Mouse (Mus musculus) kidney, postnatal 0 days (tissue): ENCODE measurements at regions not wholly inside any gene's neighbourhood (a gene's known extent, or its start where the extent isn't known, plus 50 kb on each side); places are given as distances from the start of the nearest gene placed in this dataset.

Experiments used
- ATAC-seq: fragments of 200-750 bp; cut with Nextera tagmentation; replicated peaks from 2 replicates; pipeline ENCODE4 v1.8.0; 2017; ENCODE audit warnings: low read depth, moderate number of reproducible peaks, moderate TSS enrichment, moderate library complexity; ENCODE audit not compliant: low FRiP score
- DNase-seq: peaks from one replicate; pipeline ENCODE4 v3.0.0-alpha.2; 2016; ENCODE audit warnings: low spot score
- H3K27ac ChIP-seq: fragments of 300-500 bp; sonication (generic); 2 replicates; pipeline ENCODE4 v1.5.1; 2014; ENCODE audit warnings: mild to moderate bottlenecking
- H3K27me3 ChIP-seq: fragments of 300-500 bp; sonication (generic); 2 replicates; pipeline ENCODE4 v1.6.1; 2014; ENCODE audit warnings: low read length, mixed read lengths; ENCODE audit not compliant: insufficient read depth
- H3K36me3 ChIP-seq: fragments of 300-500 bp; sonication (generic); 2 replicates; pipeline ENCODE4 v1.6.1; 2014; ENCODE audit warnings: low read length, mixed read lengths; ENCODE audit not compliant: insufficient read depth
- H3K4me1 ChIP-seq: fragments of 300-500 bp; sonication (generic); replicated peaks from 2 replicates; pipeline ENCODE4 v1.6.1; 2014; ENCODE audit warnings: antibody characterized with exemption, low read length, mixed read lengths; ENCODE audit not compliant: insufficient read depth
- H3K4me2 ChIP-seq: fragments of 300-500 bp; sonication (generic); 2 replicates; pipeline ENCODE4 v1.6.1; 2014; ENCODE audit warnings: mild to moderate bottlenecking, low read length, moderate library complexity, mixed read lengths
- H3K4me3 ChIP-seq: fragments of 300-500 bp; sonication (generic); replicated peaks from 2 replicates; pipeline ENCODE4 v1.5.1; 2014; ENCODE audit warnings: low read depth, low read length
- H3K9ac ChIP-seq: fragments of 300-500 bp; sonication (generic); 2 replicates; pipeline ENCODE4 v1.6.1; 2014; ENCODE audit warnings: low read depth, low read length
- H3K9me3 ChIP-seq: fragments of 300-500 bp; sonication (generic); replicated peaks from 2 replicates; pipeline ENCODE4 v1.6.1; 2016; ENCODE audit warnings: low read length, inconsistent platforms, mixed read lengths
- CTCF ChIP-seq: IDR thresholded peaks from 2 replicates; pipeline ENCODE4 v1.5.1; 2016; ENCODE audit warnings: antibody characterized with exemption, low read depth, mild to moderate bottlenecking, moderate library complexity
- WGBS: fragments of 180-500 bp; shearing (Covaris S2); extraction: QIAGEN DNeasy Blood & Tissue Kit; methylation state at CpG from one replicate; pipeline ENCODE4 v1.1.7; 2014; 5-methylcytosine and 5-hydroxymethylcytosine counted together

GRCm38 (mm10) chr6:51709340-51710067 is 185.8 kb downstream of the Snx10 start:
- ATAC-seq (no peak), DNase-seq (no peak)
- H3K9ac ChIP-seq, result no peak overlapping the region
- H3K9me3 ChIP-seq, result no peaks in the 10 kb centered on the region
- no peak overlapping the region for H3K27ac ChIP-seq
- no peak for TF ChIP-seq CTCF
- 0 out of 2 replicates have a peak, but pooled peaks cover 13% of the 10 kb centered on the region for H3K4me1 ChIP-seq
- 29% methylated on average over 11 of the region's 11 CpGs for whole genome bisulfite sequencing
- H3K4me3 ChIP-seq, result no peak overlapping the region
- H3K27me3 ChIP-seq, result no peaks in the 10 kb centered on the region
- H3K4me2 ChIP-seq, result no peak overlapping the region
- H3K36me3 ChIP-seq, result no peaks in the 10 kb centered on the region

DNA sequence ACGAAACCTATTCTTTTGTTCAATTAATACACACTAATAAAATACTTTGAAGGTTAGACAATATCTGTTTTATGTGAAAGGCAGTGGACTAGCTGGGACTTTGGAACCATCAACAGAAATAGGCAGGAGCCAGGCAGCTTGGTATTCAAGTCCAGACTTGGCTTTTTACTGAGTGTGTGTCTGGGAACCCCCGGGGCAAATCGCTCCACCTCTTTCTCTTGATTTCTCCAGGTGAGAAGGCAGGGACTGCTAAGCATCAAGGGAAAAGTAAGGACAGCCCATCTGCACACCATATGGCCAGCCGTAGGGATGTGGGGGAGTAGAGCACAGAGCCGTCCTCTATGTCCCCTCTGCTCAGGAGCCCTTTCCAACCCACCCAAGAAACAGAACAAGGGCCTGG is 186.5 kb downstream of the Snx10 start:
- Histone ChIP-seq H3K4me2 (no peak overlapping the region), H3K4me1 (0 out of 2 replicates have a peak, but pooled peaks cover 13% of the 10 kb centered on the region), H3K27ac (no peak overlapping the region), H3K4me3 (no peak overlapping the region), H3K9ac (no peak overlapping the region), H3K36me3 (no peaks in the 10 kb centered on the region), H3K9me3 (no peaks in the 10 kb centered on the region), H3K27me3 (no peaks in the 10 kb centered on the region)
- ATAC-seq (no peak), DNase-seq (no peak)
- WGBS, result 67% methylated on average over 5 of the region's 5 CpGs
- no peak for TF ChIP-seq CTCF

GRCm38 (mm10) chr6:51710926-51711615 is 187.4 kb downstream of the Snx10 start:
- WGBS, result 58% methylated on average over 15 of the region's 15 CpGs
- Histone ChIP-seq H3K9me3 (no peaks in the 10 kb centered on the region), H3K36me3 (no peaks in the 10 kb centered on the region), H3K4me3 (no peak overlapping the region), H3K4me2 (no peak overlapping the region), H3K4me1 (0 out of 2 replicates have a peak, but pooled peaks cover 13% of the 10 kb centered on the region), H3K27me3 (no peaks in the 10 kb centered on the region), H3K9ac (no peak overlapping the region), H3K27ac (no peak overlapping the region)
- no peak for ATAC-seq
- TF ChIP-seq CTCF, result no peak
- DNase-seq, result no peak

GRCm38 (mm10) chr6:51711616-51711970 is 187.9 kb downstream of the Snx10 start:
- TF ChIP-seq CTCF, result no peak
- ATAC-seq (no peak), DNase-seq (no peak)
- Histone ChIP-seq H3K27ac (no peak overlapping the region), H3K4me1 (0 out of 2 replicates have a peak, but pooled peaks cover 13% of the 10 kb centered on the region), H3K4me2 (no peak overlapping the region), H3K9ac (no peak overlapping the region), H3K4me3 (no peak overlapping the region), H3K27me3 (no peaks in the 10 kb centered on the region), H3K9me3 (no peaks in the 10 kb centered on the region), H3K36me3 (no peaks in the 10 kb centered on the region)
- 83% methylated on average over 7 of the region's 7 CpGs for WGBS

GRCm38 (mm10) chr6:51715158-51715840 is 191.6 kb downstream of the Snx10 start:
- Histone ChIP-seq H3K9me3 (no peaks in the 10 kb centered on the region), H3K36me3 (no peaks in the 10 kb centered on the region), H3K9ac (no peak overlapping the region), H3K27ac (no peak overlapping the region), H3K27me3 (no peaks in the 10 kb centered on the region), H3K4me1 (0 out of 2 replicates have a peak, but pooled peaks cover 3% of the 10 kb centered on the region), H3K4me2 (no peak overlapping the region), H3K4me3 (no peak overlapping the region)
- WGBS, result 25% methylated on average over 8 of the region's 8 CpGs
- DNase-seq (no peak), ATAC-seq (no peak)
- TF ChIP-seq CTCF, result no peak

DNA sequence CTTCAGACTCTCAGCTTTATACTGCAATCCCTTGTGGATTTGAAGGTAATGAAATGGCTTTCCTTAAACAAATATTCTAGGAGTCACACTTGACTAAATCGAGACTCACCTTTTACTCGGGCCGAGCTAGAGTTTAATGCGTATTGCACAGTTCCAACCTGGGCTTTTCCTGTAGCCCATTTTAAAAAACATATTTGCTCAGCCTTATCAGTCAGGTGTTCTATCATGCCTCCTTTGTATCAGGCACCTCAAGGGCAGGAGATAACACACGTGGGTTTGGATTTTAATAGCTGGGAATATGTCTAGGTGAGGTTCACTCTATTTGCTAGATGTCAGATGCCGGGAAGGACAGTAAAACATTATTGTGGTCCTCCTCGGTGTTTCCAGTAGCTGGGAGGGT is 193.7 kb downstream of the Snx10 start:
- Histone ChIP-seq H3K27ac (no peak overlapping the region), H3K4me1 (0 out of 2 replicates have a peak, but pooled peaks cover 2% of the 10 kb centered on the region), H3K36me3 (no peaks in the 10 kb centered on the region), H3K4me2 (no peak overlapping the region), H3K9ac (no peak overlapping the region), H3K27me3 (no peaks in the 10 kb centered on the region), H3K4me3 (no peak overlapping the region), H3K9me3 (no peaks in the 10 kb centered on the region)
- no peak for ATAC-seq
- TF ChIP-seq CTCF, result no peak
- no peak for DNase-seq
- 61% methylated on average over 7 of the region's 7 CpGs for WGBS
